Mouse (Mus musculus): ENCODE results near the gene Pkn3.

DNA sequence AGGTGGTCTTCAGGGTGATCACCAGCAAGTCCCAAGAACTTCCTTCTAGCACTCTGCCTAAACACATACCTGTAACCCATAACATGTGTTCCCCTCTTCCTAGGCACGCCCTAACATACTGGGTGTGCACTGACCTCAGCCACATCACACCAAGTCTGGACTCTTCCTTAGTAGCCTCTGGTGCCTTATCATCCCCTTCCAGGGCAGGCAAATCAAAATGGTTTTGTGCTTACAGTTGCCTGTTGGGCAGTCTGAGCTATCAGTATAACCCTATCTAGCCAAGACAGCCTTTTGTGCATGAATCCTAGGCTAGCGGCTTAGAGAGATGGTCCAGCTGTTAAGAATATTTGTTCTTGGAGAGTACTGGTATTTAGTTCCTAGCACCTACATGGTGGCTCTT is 34.0 kb downstream of the Pkn3 start:
- TF ChIP-seq TCF12 (IDR thresholded peaks at IDR 0.05; ENCODE audit: insufficient read depth, poor library complexity, severe bottlenecking) (no peak), TCF3 (IDR thresholded peaks at IDR 0.05; ENCODE audit: insufficient read length, low read depth) (no peak), USF1 (IDR thresholded peaks at IDR 0.05; ENCODE audit: low read depth) (no peak), POLR2A (IDR thresholded peaks at IDR 0.05; ENCODE audit: insufficient read length, low read depth) (no peak), POLR2AphosphoS2 (IDR thresholded peaks at IDR 0.05; ENCODE audit: insufficient read length, low read depth) (no peak), MAX (IDR thresholded peaks at IDR 0.05; ENCODE audit: low read depth) (no peak), MYOD1 (IDR thresholded peaks at IDR 0.05; ENCODE audit: control insufficient read depth in 1 of 3, insufficient read length in 2 of 3, low read depth in 2 of 3) (no peak), E2F4 (IDR thresholded peaks at IDR 0.05; ENCODE audit: insufficient read depth) (no peak)
